Mouse (Mus musculus): ENCODE measurements around the gene Hhip. TPM values are rescaled to one million over a fixed set of nuclear protein-coding genes. Genes with fewer than 3 reads are reported as not detected.

Gene Hhip
- polyA plus RNA-seq, 1 experiment from 2014 or later = 6.0 TPM

- no peak for ATAC-seq (ENCODE audit: low read depth)
- WGBS = 79% methylated on average over 15 of the region's 15 CpGs
- H3K27me3 ChIP-seq (ENCODE audit: control insufficient read depth, insufficient read depth, low read length) = no peaks in the 10 kb centered on the region
Measured at GRCm38 (mm10) chr8:80049256-80050005, 8.4 kb downstream of the Hhip start.

GRCm38 (mm10) chr8:80048256-80048655 is 9.6 kb downstream of the Hhip start:
- 72% methylated on average over 4 of the region's 4 CpGs for WGBS

More at GRCm38 (mm10) chr8:80049256-80050005, 8.4 kb downstream of the Hhip start:
- Histone ChIP-seq H3K27ac (ENCODE audit: low read depth, low read length) (no peak overlapping the region), H3K36me3 (ENCODE audit: control insufficient read depth, insufficient read depth, low read length) (no peaks in the 10 kb centered on the region), H3K4me1 (ENCODE audit: control insufficient read depth, insufficient read depth, low read length) (no peaks in the 10 kb centered on the region), H3K4me2 (ENCODE audit: low read depth, low read length) (no peak overlapping the region), H3K4me3 (ENCODE audit: low read depth, low read length) (no peak overlapping the region), H3K9ac (replicated peaks; ENCODE audit: low read depth, low read length) (no peak overlapping the region), H3K9me3 (ENCODE audit: control insufficient read depth, low read length) (no peaks in the 10 kb centered on the region)

GRCm38 (mm10) chr8:80037644-80038253 is 20.1 kb downstream of the Hhip start:
- H3K36me3 ChIP-seq (ENCODE audit: control insufficient read depth, insufficient read depth, low read length) = no peaks in the 10 kb centered on the region
- no peak overlapping the region for H3K27ac ChIP-seq (ENCODE audit: low read depth, low read length)
- no peak for ATAC-seq (ENCODE audit: low read depth)
- H3K9ac ChIP-seq (replicated peaks; ENCODE audit: low read depth, low read length) = no peak overlapping the region
- H3K27me3 ChIP-seq (ENCODE audit: control insufficient read depth, insufficient read depth, low read length) = no peaks in the 10 kb centered on the region
- H3K4me3 ChIP-seq (ENCODE audit: low read depth, low read length) = no peak overlapping the region
- 19% methylated on average over 4 of the region's 4 CpGs for WGBS
- H3K4me2 ChIP-seq (ENCODE audit: low read depth, low read length) = no peak overlapping the region
- H3K9me3 ChIP-seq (ENCODE audit: control insufficient read depth, low read length) = no peaks in the 10 kb centered on the region
- H3K4me1 ChIP-seq (ENCODE audit: control insufficient read depth, insufficient read depth, low read length) = no peaks in the 10 kb centered on the region

More at GRCm38 (mm10) chr8:80048256-80048655, 9.6 kb downstream of the Hhip start:
- Histone ChIP-seq H3K36me3 (ENCODE audit: control insufficient read depth, insufficient read depth, low read length) (no peaks in the 10 kb centered on the region), H3K9me3 (ENCODE audit: control insufficient read depth, low read length) (no peaks in the 10 kb centered on the region), H3K27ac (ENCODE audit: low read depth, low read length) (no peak overlapping the region), H3K4me1 (ENCODE audit: control insufficient read depth, insufficient read depth, low read length) (no peaks in the 10 kb centered on the region), H3K4me2 (ENCODE audit: low read depth, low read length) (no peak overlapping the region), H3K9ac (replicated peaks; ENCODE audit: low read depth, low read length) (no peak overlapping the region), H3K4me3 (ENCODE audit: low read depth, low read length) (no peak overlapping the region), H3K27me3 (ENCODE audit: control insufficient read depth, insufficient read depth, low read length) (no peaks in the 10 kb centered on the region)
- no peak for ATAC-seq (ENCODE audit: low read depth)

- Histone ChIP-seq H3K9ac (replicated peaks; ENCODE audit: low read depth, low read length) (no peak overlapping the region), H3K4me2 (ENCODE audit: low read depth, low read length) (no peak overlapping the region), H3K36me3 (ENCODE audit: control insufficient read depth, insufficient read depth, low read length) (no peaks in the 10 kb centered on the region), H3K9me3 (ENCODE audit: control insufficient read depth, low read length) (no peaks in the 10 kb centered on the region), H3K4me1 (ENCODE audit: control insufficient read depth, insufficient read depth, low read length) (no peaks in the 10 kb centered on the region), H3K4me3 (ENCODE audit: low read depth, low read length) (no peak overlapping the region), H3K27me3 (ENCODE audit: control insufficient read depth, insufficient read depth, low read length) (no peaks in the 10 kb centered on the region), H3K27ac (ENCODE audit: low read depth, low read length) (no peak overlapping the region)
- no peak for ATAC-seq (ENCODE audit: low read depth)
- 34% methylated on average over 3 of the region's 3 CpGs for WGBS
Measured at GRCm38 (mm10) chr8:80032604-80033003, 25.2 kb downstream of the Hhip start.

- H3K4me2 ChIP-seq (ENCODE audit: low read depth, low read length) = no peak overlapping the region
- ATAC-seq (ENCODE audit: low read depth) = no peak
- no peak overlapping the region for H3K27ac ChIP-seq (ENCODE audit: low read depth, low read length)
- no peaks in the 10 kb centered on the region for H3K27me3 ChIP-seq (ENCODE audit: control insufficient read depth, insufficient read depth, low read length)
- H3K9me3 ChIP-seq (ENCODE audit: control insufficient read depth, low read length) = no peaks in the 10 kb centered on the region
- H3K4me1 ChIP-seq (ENCODE audit: control insufficient read depth, insufficient read depth, low read length) = no peaks in the 10 kb centered on the region
- WGBS = 46% methylated on average over 15 of the region's 15 CpGs
- H3K36me3 ChIP-seq (ENCODE audit: control insufficient read depth, insufficient read depth, low read length) = no peaks in the 10 kb centered on the region
- no peak overlapping the region for H3K9ac ChIP-seq (replicated peaks; ENCODE audit: low read depth, low read length)
- no peak overlapping the region for H3K4me3 ChIP-seq (ENCODE audit: low read depth, low read length)
Measured at GRCm38 (mm10) chr8:80031330-80032293, 26.2 kb downstream of the Hhip start.

GRCm38 (mm10) chr8:80029631-80030030 is 28.2 kb downstream of the Hhip start:
- no peak overlapping the region for H3K4me2 ChIP-seq (ENCODE audit: low read depth, low read length)
- ATAC-seq (ENCODE audit: low read depth) = no peak
- H3K36me3 ChIP-seq (ENCODE audit: control insufficient read depth, insufficient read depth, low read length) = no peaks in the 10 kb centered on the region
- no peak overlapping the region for H3K4me3 ChIP-seq (ENCODE audit: low read depth, low read length)
- H3K27me3 ChIP-seq (ENCODE audit: control insufficient read depth, insufficient read depth, low read length) = no peaks in the 10 kb centered on the region
- no peak overlapping the region for H3K9ac ChIP-seq (replicated peaks; ENCODE audit: low read depth, low read length)
- WGBS = 51% methylated on average over 6 of the region's 6 CpGs
- H3K27ac ChIP-seq (ENCODE audit: low read depth, low read length) = no peak overlapping the region
- H3K4me1 ChIP-seq (ENCODE audit: control insufficient read depth, insufficient read depth, low read length) = no peaks in the 10 kb centered on the region
- no peaks in the 10 kb centered on the region for H3K9me3 ChIP-seq (ENCODE audit: control insufficient read depth, low read length)

- Histone ChIP-seq H3K27me3 (ENCODE audit: control insufficient read depth, insufficient read depth, low read length) (no peaks in the 10 kb centered on the region), H3K9me3 (ENCODE audit: control insufficient read depth, low read length) (no peaks in the 10 kb centered on the region), H3K4me1 (ENCODE audit: control insufficient read depth, insufficient read depth, low read length) (no peaks in the 10 kb centered on the region), H3K4me2 (ENCODE audit: low read depth, low read length) (no peak overlapping the region), H3K36me3 (ENCODE audit: control insufficient read depth, insufficient read depth, low read length) (no peaks in the 10 kb centered on the region), H3K9ac (replicated peaks; ENCODE audit: low read depth, low read length) (no peak overlapping the region), H3K27ac (ENCODE audit: low read depth, low read length) (no peak overlapping the region), H3K4me3 (ENCODE audit: low read depth, low read length) (no peak overlapping the region)
- WGBS = 88% methylated on average over 5 of the region's 5 CpGs
- ATAC-seq (ENCODE audit: low read depth) = no peak
Measured at GRCm38 (mm10) chr8:80020469-80020868, 37.3 kb downstream of the Hhip start.

GRCm38 (mm10) chr8:80015818-80016217 is 42.0 kb downstream of the Hhip start:
- no peak overlapping the region for H3K27ac ChIP-seq (ENCODE audit: low read depth, low read length)
- 97% methylated on average over 2 of the region's 2 CpGs for WGBS
- H3K9ac ChIP-seq (replicated peaks; ENCODE audit: low read depth, low read length) = no peak overlapping the region
- no peaks in the 10 kb centered on the region for H3K36me3 ChIP-seq (ENCODE audit: control insufficient read depth, insufficient read depth, low read length)
- no peaks in the 10 kb centered on the region for H3K9me3 ChIP-seq (ENCODE audit: control insufficient read depth, low read length)
- ATAC-seq (ENCODE audit: low read depth) = no peak
- H3K4me2 ChIP-seq (ENCODE audit: low read depth, low read length) = no peak overlapping the region
- no peaks in the 10 kb centered on the region for H3K27me3 ChIP-seq (ENCODE audit: control insufficient read depth, insufficient read depth, low read length)
- no peaks in the 10 kb centered on the region for H3K4me1 ChIP-seq (ENCODE audit: control insufficient read depth, insufficient read depth, low read length)
- no peak overlapping the region for H3K4me3 ChIP-seq (ENCODE audit: low read depth, low read length)

Measured in neural tube, embryonic 14.5 days (tissue).